Mouse (Mus musculus) spleen, adult 2 months (tissue): ENCODE measurements at regions not wholly inside any gene's neighbourhood (a gene's known extent, or its start where the extent isn't known, plus 50 kb on each side); places are given as distances from the start of the nearest gene placed in this dataset.

Source experiments
- DNase-seq, 2 experiments: peaks; one replicate each; pipeline versions ENCODE4 v3.0.0 to v3.0.0-alpha.2; 2012 to 2021; ENCODE audit warnings: low spot score in 2 of 2, low read depth in 1 of 2
- H3K27ac ChIP-seq: fragments of 200-500 bp; 2 replicates; pipeline ENCODE4 v1.5.1; 2012; ENCODE audit warnings: low read length, inconsistent platforms; ENCODE audit not compliant: insufficient read depth
- H3K27me3 ChIP-seq: fragments of 200-500 bp; 2 replicates; pipeline ENCODE4 v1.6.1; 2012; ENCODE audit warnings: mild to moderate bottlenecking, moderate library complexity, low read length, inconsistent platforms; ENCODE audit not compliant: control insufficient read depth, insufficient read depth
- H3K36me3 ChIP-seq: fragments of 200-500 bp; 2 replicates; pipeline ENCODE4 v1.6.1; 2012; ENCODE audit warnings: mild to moderate bottlenecking, low read length, inconsistent platforms; ENCODE audit not compliant: control insufficient read depth, insufficient read depth
- H3K4me1 ChIP-seq: fragments of 200-500 bp; 2 replicates; pipeline ENCODE4 v1.6.1; 2011; ENCODE audit warnings: inconsistent platforms; ENCODE audit not compliant: control insufficient read depth, insufficient read depth, insufficient read length
- H3K4me3 ChIP-seq: fragments of 200-500 bp; 2 replicates; pipeline ENCODE4 v1.5.1; 2011; ENCODE audit warnings: mild to moderate bottlenecking, inconsistent platforms; ENCODE audit not compliant: insufficient read depth, insufficient read length; ENCODE audit errors: extremely low read depth
- CTCF ChIP-seq: fragments of 200-500 bp; IDR thresholded peaks from 2 replicates; pipeline ENCODE4 v1.5.1; 2011; ENCODE audit warnings: mild to moderate bottlenecking, inconsistent platforms; ENCODE audit not compliant: insufficient read depth, insufficient read length, insufficient replicate concordance; ENCODE audit errors: extremely low read depth
- POLR2A ChIP-seq: fragments of 200-500 bp; IDR thresholded peaks from 2 replicates; pipeline ENCODE4 v1.6.1; 2011; ENCODE audit warnings: low read depth, low read length, inconsistent platforms
- WGBS: fragments of 180-500 bp; shearing (Covaris S2); methylation state at CpG from one replicate; pipeline ENCODE4 v1.1.7; 2018; 5-methylcytosine and 5-hydroxymethylcytosine counted together

DNA sequence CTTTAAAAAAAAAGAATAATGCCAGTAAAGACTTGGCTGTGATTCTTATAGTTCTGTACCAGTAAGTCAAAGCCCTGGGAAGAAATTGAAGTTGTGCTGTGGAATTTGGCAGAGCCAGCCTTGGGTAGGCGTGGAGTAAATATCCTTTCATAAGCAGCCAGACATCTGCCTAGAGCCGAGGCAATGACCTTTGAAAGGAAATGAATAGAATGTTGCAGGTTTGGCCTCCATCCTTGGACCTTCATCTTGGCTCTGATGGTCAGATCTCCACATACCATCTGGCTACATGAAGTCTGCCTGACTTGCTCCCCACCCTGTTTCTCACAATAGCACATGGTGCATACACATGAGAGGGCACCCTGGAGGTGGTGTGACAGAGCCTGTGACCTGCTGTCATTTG is 174.9 kb upstream of the Nmur2 start:
- 92% methylated on average over 2 of the region's 2 CpGs for WGBS
- no peak overlapping the region for H3K27ac ChIP-seq
- TF ChIP-seq CTCF (no peak), POLR2A (no peak)
- no peaks in the 10 kb centered on the region for H3K27me3 ChIP-seq
- no peaks in the 10 kb centered on the region for H3K36me3 ChIP-seq
- H3K4me1 ChIP-seq = no peaks in the 10 kb centered on the region
- no peak overlapping the region for H3K4me3 ChIP-seq
- DNase-seq = no peak

DNA sequence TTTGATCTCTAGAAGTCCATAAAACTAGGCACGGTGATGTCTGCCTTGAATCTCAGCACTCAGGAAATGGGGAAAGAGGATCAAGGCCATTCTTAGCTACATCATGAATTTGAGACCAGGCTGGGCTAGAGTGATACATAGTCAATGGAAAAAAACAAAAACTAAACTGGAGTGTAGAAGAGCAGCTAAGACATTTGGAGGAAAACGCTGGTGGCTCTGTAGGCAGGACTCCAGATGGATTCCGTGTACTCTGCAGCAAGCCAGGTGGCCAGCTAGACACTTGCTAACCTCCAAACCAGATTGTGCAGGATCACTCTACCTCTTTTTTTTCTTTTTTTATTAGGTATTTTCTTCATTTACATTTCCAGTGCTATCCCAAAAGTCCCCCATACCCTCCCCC is 161.0 kb upstream of the Nmur2 start:
- TF ChIP-seq POLR2A = no peak
- no peak for TF ChIP-seq CTCF
- DNase-seq = no peak

DNA sequence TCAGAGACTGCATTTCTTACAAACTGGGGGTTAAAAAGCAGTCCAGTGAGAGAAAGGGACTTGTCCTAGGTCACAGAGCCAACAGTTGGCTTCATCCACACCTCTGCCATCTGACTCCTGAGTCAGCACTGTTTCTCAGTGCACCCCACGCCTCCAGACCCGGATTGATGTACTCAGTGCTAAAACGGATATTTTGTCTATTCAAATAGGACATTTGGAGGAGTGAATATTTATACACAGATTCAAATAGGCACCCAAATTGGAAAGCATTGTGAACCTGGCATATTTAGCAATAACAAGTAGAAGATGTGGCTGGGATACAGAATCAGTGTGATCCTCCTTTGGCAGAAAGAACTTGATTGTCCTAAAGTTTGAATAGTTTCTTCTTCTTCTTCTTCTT is 154.5 kb upstream of the Nmur2 start:
- no peak overlapping the region for H3K4me3 ChIP-seq
- 71% methylated on average over 3 of the region's 3 CpGs for WGBS
- no peaks in the 10 kb centered on the region for H3K27me3 ChIP-seq
- no peak overlapping the region for H3K27ac ChIP-seq
- TF ChIP-seq CTCF (no peak), POLR2A (no peak)
- H3K36me3 ChIP-seq = no peaks in the 10 kb centered on the region
- DNase-seq = no peak
- no peaks in the 10 kb centered on the region for H3K4me1 ChIP-seq

More for the DNA sequence above, 161.0 kb upstream of the Nmur2 start:
- WGBS = 92% methylated on average over 3 of the region's 3 CpGs
- Histone ChIP-seq H3K27ac (no peak overlapping the region), H3K4me3 (no peak overlapping the region), H3K36me3 (no peaks in the 10 kb centered on the region), H3K27me3 (no peaks in the 10 kb centered on the region), H3K4me1 (no peaks in the 10 kb centered on the region)

- H3K27me3 ChIP-seq = no peaks in the 10 kb centered on the region
- DNase-seq = no peak
- H3K4me3 ChIP-seq = no peak overlapping the region
- no peak overlapping the region for H3K27ac ChIP-seq
- no peaks in the 10 kb centered on the region for H3K4me1 ChIP-seq
- no peak for TF ChIP-seq CTCF
- TF ChIP-seq POLR2A = no peak
- H3K36me3 ChIP-seq = no peaks in the 10 kb centered on the region
- WGBS = 54% methylated on average over 2 of the region's 2 CpGs
These were observed 152.6 kb upstream of the Nmur2 start for GRCm38 (mm10) chr11:56193426-56193825.

- DNase-seq = no peak
- no peak for TF ChIP-seq CTCF
- TF ChIP-seq POLR2A = no peak
- Histone ChIP-seq H3K27ac (no peak overlapping the region), H3K36me3 (no peaks in the 10 kb centered on the region), H3K4me3 (no peak overlapping the region), H3K27me3 (no peaks in the 10 kb centered on the region), H3K4me1 (no peaks in the 10 kb centered on the region)
- 84% methylated on average over 1 of the region's 1 CpGs for WGBS
These were observed 133.1 kb upstream of the Nmur2 start for GRCm38 (mm10) chr11:56173895-56174294.

DNA sequence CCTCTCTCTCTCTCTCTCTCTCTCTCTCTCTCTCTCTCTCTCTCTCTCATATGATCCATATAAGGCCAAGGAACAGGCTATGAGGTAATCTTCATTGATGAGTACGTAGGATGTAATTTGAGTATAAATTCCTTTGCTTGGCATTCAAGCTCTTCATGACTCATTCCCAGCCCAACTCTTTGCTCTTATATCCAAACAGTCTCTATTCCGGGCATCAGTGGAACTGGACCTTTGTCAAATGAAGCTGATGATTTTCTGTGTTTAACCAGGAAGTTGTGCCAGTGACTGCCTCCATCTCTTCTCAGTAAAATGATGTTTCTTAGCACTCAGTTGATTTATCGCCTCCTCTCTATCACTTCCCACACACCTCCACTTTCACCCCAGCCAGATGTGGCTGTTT is 132.4 kb upstream of the Nmur2 start:
- Histone ChIP-seq H3K36me3 (no peaks in the 10 kb centered on the region), H3K27me3 (no peaks in the 10 kb centered on the region), H3K4me1 (no peaks in the 10 kb centered on the region), H3K27ac (no peak overlapping the region), H3K4me3 (no peak overlapping the region)
- WGBS = 83% methylated on average over 3 of the region's 3 CpGs
- no peak for DNase-seq
- TF ChIP-seq POLR2A (no peak), CTCF (no peak)

GRCm38 (mm10) chr11:56169576-56169975 is 128.8 kb upstream of the Nmur2 start:
- Histone ChIP-seq H3K36me3 (no peaks in the 10 kb centered on the region), H3K27ac (no peak overlapping the region), H3K4me1 (no peaks in the 10 kb centered on the region), H3K27me3 (no peaks in the 10 kb centered on the region), H3K4me3 (no peak overlapping the region)
- WGBS = 59% methylated on average over 9 of the region's 9 CpGs
- DNase-seq = no peak
- TF ChIP-seq POLR2A = no peak
- TF ChIP-seq CTCF = no peak
